ENCODE assay signal across 8 mouse cellular contexts in genomic region chr3:34773678-34774425, GRCm38 (mm10).
A peak's percentile ranks its signal among the peaks of the same experiment; 100 is the strongest.
DNase-seq lines count a peak whose midpoint lies in the region; ATAC-seq and TF ChIP-seq lines count a peak whose summit lies in the region.
"Had no signal": no experiment of that assay in that cellular context is flagged by ENCODE, and none has a peak within 500 bp of the region (broad histone marks: within the 10 kb centered on the region; RNA-seq: fewer than 3 reads in every experiment).

No protein-coding gene starts in this region.

- no peak for TF ChIP-seq EP300 in stomach, postnatal 0 days (optimal IDR thresholded peaks at IDR 0.05)

- no peaks in the 10 kb centered on the region for H3K4me1 ChIP-seq in forebrain, embryonic 12.5 days
- no peaks in the 10 kb centered on the region for H3K4me1 ChIP-seq in limb, embryonic 11.5 days (ENCODE audit: control insufficient read depth, insufficient read depth, low read length)
- H3K4me1 ChIP-seq in stomach, postnatal 0 days (replicated peaks; ENCODE audit: control insufficient read depth, insufficient read depth): no peaks in the 10 kb centered on the region

- H3K36me3 ChIP-seq in forebrain, embryonic 12.5 days (replicated peaks): no peaks in the 10 kb centered on the region
- H3K36me3 ChIP-seq in limb, embryonic 11.5 days (ENCODE audit: control insufficient read depth, insufficient read depth, low read length): no peaks in the 10 kb centered on the region
- no peaks in the 10 kb centered on the region for H3K36me3 ChIP-seq in stomach, postnatal 0 days (ENCODE audit: control insufficient read depth, insufficient read depth, low read length)

- no peak overlapping the region for H3K27ac ChIP-seq in forebrain, embryonic 12.5 days
- no peak overlapping the region for H3K27ac ChIP-seq in limb, embryonic 11.5 days (replicated peaks; ENCODE audit: low read depth, low read length)
- H3K27ac ChIP-seq in stomach, postnatal 0 days (replicated peaks): no peak overlapping the region; the same call in 1 of the 2 replicates
- H3K27ac ChIP-seq: liver, embryonic 14.5 days had no signal

- no peak overlapping the region for H3K4me3 ChIP-seq in forebrain, embryonic 12.5 days (replicated peaks)
- H3K4me3 ChIP-seq in limb, embryonic 11.5 days (ENCODE audit: low read depth, low read length): no peak overlapping the region
- no peak overlapping the region for H3K4me3 ChIP-seq in stomach, postnatal 0 days (ENCODE audit: low read depth, low read length)

- ATAC-seq in forebrain, embryonic 12.5 days (ENCODE audit: low FRiP score): no peak
- peak; percentile 39; the same call in 1 of the 2 replicates for ATAC-seq in limb, embryonic 11.5 days (ENCODE audit: insufficient number of reproducible peaks, low FRiP score, low TSS enrichment, low read depth)
- ATAC-seq in stomach, postnatal 0 days (ENCODE audit: low FRiP score, low TSS enrichment): 0 out of 2 replicates have a peak, but pooled peaks have one; percentile 24

- DNase-seq in layer of hippocampus, postnatal 10 days (ENCODE audit: low spot score in 2 of 2): peak; percentile 22 to 43
- no peak for DNase-seq in layer of hippocampus, postnatal 14 days (ENCODE audit: low spot score in 2 of 2)
- DNase-seq in embryo, embryonic 10.5 days (ENCODE audit: low spot score): peak; percentile 45
- DNase-seq in limb, embryonic 11.5 days (ENCODE audit: low spot score): peak; percentile 61
- no peak for DNase-seq in stomach, postnatal 0 days (ENCODE audit: low spot score)
- DNase-seq in thymus, postnatal 4 days: no peak

- 42% methylated on average over 23 of the region's 23 CpGs for WGBS in forebrain, embryonic 12.5 days
- WGBS in limb, embryonic 11.5 days: 25% methylated on average over 23 of the region's 23 CpGs
- 25% methylated on average over 23 of the region's 23 CpGs for WGBS in stomach, postnatal 0 days

- TF ChIP-seq CTCF in stomach, postnatal 0 days (IDR thresholded peaks at IDR 0.05; ENCODE audit: low read depth): no peak

- H3K27me3 ChIP-seq in forebrain, embryonic 12.5 days: 0 out of 2 replicates have a peak, but pooled peaks cover 4% of the 10 kb centered on the region
- H3K27me3 ChIP-seq in limb, embryonic 11.5 days (ENCODE audit: control insufficient read depth, insufficient read depth, low read length): no peaks in the 10 kb centered on the region
- no peaks in the 10 kb centered on the region for H3K27me3 ChIP-seq in stomach, postnatal 0 days (ENCODE audit: control insufficient read depth, insufficient read depth, low read length)

- H3K4me2 ChIP-seq in forebrain, embryonic 12.5 days: no peak overlapping the region
- no peak overlapping the region for H3K4me2 ChIP-seq in limb, embryonic 11.5 days (ENCODE audit: low read depth, severe bottlenecking)
- H3K4me2 ChIP-seq in stomach, postnatal 0 days (replicated peaks; ENCODE audit: low read depth): no peak overlapping the region

- 0 out of 2 replicates have a peak overlapping the region, but pooled peaks have one; percentile 5 for H3K9ac ChIP-seq in forebrain, embryonic 12.5 days
- H3K9ac ChIP-seq in limb, embryonic 11.5 days (ENCODE audit: low read length): no peak overlapping the region
- H3K9ac ChIP-seq in stomach, postnatal 0 days (ENCODE audit: low read length): no peak overlapping the region
- H3K9ac ChIP-seq: liver, embryonic 14.5 days had no signal

- no peaks in the 10 kb centered on the region for H3K9me3 ChIP-seq in forebrain, embryonic 12.5 days
- H3K9me3 ChIP-seq in limb, embryonic 11.5 days (ENCODE audit: control insufficient read depth, low read length): no peaks in the 10 kb centered on the region
- H3K9me3 ChIP-seq in stomach, postnatal 0 days (ENCODE audit: control insufficient read depth, low read length): no peaks in the 10 kb centered on the region

Comparison
In these comparisons a context has a peak if more than half of its experiments do, and no peak if none do; other contexts are left out.
1. DNase-seq: peak in layer of hippocampus, postnatal 10 days (2 of 2), embryo, embryonic 10.5 days (single experiment) and limb, embryonic 11.5 days (single experiment); none in layer of hippocampus, postnatal 14 days (0 of 2), stomach, postnatal 0 days (single experiment) and thymus, postnatal 4 days (single experiment).